Mouse (Mus musculus) heart, adult 18-20 months (tissue): ENCODE measurements at regions not wholly inside any gene's neighbourhood (a gene's known extent, or its start where the extent isn't known, plus 50 kb on each side); places are given as distances from the start of the nearest gene placed in this dataset.

Experiments
- DNase-seq, 2 experiments: peaks; one replicate each; pipeline ENCODE4 v3.0.0; 2021 to 2022; ENCODE audit warnings: mixed read lengths in 1 of 2
- microRNA-seq, 2 experiments: library from miRNA; unstranded; fragments of <30 nt; microRNA quantifications; one replicate each; pipeline ENCODE4 v1.2.0; 2022

DNA sequence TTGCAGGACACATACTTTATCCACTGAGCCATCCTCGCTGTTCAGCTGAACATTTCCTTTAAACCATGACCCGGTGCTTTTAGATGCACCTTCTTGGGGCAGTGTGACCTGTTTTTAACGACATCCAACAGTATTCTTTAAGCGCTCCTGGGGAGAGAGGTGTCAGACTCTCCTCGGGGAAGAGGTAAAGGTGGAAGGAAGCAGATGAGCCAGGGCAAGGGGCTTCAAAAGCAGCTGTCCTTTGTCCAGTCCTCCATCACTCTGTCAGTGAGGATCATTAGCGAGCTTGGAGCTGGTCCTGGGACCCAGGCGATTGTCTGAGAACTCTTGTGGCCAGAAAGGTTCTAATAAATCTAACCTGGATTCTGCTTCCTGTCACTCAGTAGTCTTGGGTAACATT is 72.4 kb upstream of the Lrig1 start:
- no peak for DNase-seq

DNA sequence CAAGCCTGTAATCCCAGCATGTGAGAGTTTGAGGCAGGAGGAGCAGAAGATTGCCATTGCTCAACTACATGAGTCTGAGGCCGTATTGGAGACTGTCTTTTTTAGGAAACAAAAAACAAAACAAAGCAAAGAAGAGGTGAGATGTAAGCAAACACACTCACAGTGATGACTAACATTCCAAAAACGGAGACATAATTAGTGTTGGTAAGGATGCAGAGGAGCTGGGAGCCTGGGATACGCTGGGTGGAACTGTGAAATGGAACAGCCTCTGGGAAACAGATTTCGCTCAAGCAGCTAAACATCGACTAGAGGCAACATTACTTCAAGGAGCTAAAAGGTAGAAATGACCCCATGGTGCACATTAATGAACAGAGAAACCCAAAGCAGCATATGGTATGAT is 68.3 kb upstream of the Lrig1 start:
- DNase-seq, result no peak

DNA sequence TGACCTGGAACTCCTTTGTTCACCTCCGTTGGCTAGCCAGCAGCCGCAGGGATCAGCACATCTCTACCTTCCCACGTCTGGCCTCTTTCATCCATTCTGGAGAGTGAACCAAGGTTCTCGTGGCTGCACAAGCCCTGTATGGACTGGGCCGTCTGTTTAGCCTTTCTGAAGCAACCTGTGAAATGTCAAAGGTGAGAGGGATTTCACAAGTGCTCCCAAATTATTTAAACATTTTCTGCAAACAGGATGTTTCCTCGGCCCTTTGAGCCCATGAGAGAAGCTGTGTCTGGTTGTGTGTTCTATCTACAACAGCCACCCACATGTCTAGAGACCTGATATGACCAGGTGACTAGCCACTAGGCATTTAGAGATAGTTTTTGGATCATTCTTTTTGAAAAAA is 65.8 kb upstream of the Lrig1 start:
- DNase-seq, result no peak

DNA sequence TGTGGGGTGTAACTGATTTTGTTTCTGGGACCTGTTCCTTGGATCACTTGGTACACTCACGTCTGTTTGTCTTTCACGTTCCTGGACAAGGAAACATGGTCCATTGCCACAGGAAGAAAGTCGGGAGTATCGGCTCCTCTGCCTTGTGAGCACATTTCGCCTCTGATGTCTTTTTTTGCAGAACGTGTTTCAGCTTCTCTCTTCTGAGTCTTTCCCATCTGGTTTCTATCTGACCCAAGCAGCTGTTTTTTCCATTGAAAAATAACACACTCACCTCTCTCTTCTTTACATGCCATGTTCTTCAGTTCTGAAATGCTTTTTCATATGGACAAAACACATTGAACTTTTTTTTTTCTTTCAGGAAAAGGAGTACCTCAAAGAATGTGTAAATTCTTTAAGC is 61.4 kb upstream of the Lrig1 start:
- no peak for DNase-seq

DNA sequence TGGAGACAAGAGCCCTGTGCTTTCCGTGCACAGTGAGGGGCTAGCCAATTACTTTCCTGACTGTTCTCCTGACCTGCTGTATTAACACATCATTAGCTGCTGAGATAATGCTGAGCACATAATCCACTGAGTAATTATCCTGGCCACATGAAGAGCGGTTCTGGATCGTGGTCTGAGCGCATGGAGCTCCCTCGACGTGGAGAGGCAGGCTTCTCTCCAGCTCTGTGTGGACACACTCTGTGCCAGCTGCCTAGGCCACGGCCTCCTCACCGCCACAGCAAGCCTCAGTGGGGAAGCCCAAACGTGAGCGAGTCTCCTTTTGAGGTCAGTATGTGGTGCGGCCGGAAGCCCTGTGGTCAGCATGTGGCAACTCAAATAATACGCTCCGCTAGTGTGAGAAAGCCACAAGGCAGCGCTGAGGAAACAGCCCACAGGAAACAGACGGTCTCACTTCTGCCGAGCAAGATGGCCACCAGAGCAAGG is 60.7 kb upstream of the Lrig1 start:
- peak in 1 of 2 experiments; percentile 12 for DNase-seq

DNA sequence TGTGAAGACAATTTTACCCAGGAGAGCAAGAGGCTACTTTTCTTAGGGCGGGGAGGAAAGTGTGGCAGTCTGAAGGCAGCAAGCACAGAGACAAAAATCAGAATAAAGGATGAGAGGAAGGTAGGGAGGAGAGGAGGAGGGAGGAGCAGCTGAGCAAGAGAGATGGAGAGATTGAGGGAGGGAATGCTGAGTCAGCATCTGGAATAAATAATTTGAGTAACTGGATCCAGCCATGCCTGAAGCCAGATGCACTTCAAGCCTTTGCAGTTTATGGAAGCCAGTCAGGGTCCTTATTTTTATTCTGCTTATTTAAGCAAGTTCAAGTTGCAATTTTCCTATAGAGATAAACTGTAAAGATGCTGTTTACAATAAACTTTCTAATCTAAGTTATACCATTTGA is 59.7 kb upstream of the Lrig1 start:
- DNase-seq, result no peak

DNA sequence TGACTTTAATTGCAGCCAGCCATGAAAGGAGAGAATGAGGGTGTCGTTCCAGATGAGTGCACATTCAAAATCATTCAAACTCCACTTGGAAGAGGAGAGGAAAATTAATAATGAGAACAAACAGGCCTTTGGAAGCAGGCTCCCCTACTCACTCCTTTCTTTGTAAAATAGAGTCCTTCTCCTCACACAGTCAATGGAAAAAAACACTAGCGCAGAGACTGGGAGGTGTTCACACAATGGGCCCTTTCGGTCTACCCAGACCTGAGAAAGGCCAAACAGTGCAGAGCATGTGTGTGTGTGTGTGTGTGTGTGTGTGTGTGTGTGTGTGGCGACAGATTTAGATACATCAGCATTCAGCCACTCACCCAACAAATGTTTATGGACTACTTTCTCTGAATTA is 56.0 kb upstream of the Lrig1 start:
- DNase-seq, result no peak

DNA sequence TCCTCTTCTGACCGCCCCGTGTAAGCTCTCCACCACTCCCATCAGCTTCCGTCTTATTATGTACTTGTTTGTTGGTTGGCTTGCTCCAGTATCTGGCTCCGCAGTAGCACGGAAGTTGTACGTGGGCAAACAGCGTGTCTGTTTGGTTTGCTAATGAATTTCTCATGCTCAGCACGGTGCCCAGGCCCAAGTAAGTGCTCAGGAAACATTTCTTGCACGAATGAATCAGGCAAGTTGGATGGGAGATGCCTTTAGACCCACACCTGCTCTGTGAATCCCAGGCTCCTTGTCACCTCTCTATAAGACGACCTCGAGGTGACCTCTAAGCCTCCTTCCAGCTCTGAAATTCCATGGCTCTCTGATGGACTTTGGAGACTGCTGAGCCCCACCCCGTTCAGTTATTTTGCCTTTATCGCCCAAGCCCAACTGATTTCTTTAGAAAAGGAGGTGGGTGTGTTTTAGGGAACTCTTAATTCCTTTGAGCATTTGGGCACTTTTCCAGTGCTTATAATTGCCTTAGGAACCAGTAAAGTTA is 55.4 kb upstream of the Lrig1 start:
- DNase-seq, result no peak

DNA sequence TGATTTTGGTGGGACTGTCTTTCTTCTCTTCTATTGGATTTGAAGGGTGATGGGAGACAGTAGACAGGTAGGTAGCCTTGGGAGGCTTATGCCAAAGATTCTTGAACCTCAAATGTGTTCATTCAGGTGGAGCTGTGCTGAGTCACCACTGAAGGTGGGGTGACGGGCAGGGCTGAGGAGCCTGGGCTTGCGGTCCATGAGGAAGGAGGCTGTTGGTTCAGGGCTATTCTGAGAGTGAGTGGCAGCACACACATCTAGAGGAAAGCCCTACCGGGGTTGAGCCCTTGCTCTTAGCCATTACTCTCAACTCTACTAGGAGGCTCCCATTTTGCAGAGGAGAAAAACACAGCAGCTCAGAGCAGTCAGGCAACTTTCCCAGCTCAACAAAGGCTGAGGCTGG is 54.6 kb upstream of the Lrig1 start:
- DNase-seq, result no peak

DNA sequence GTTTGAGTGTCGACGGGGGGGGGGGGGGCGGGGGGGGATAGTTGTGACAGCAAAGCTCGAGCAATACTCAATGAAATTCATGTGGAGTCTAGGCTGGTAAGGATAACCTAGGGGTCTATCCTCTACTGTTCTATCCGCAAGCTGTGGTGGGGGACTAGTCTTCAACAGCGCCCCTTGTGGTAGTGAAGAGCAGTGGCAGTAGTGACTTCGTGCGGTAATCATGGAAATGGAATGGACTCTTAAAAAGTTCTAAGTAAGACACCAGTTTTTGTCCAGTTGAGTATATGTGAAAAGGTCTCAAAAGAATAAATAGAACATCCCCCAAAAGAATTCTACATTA is 51.1 kb upstream of the Lrig1 start:
- DNase-seq, result no peak

DNA sequence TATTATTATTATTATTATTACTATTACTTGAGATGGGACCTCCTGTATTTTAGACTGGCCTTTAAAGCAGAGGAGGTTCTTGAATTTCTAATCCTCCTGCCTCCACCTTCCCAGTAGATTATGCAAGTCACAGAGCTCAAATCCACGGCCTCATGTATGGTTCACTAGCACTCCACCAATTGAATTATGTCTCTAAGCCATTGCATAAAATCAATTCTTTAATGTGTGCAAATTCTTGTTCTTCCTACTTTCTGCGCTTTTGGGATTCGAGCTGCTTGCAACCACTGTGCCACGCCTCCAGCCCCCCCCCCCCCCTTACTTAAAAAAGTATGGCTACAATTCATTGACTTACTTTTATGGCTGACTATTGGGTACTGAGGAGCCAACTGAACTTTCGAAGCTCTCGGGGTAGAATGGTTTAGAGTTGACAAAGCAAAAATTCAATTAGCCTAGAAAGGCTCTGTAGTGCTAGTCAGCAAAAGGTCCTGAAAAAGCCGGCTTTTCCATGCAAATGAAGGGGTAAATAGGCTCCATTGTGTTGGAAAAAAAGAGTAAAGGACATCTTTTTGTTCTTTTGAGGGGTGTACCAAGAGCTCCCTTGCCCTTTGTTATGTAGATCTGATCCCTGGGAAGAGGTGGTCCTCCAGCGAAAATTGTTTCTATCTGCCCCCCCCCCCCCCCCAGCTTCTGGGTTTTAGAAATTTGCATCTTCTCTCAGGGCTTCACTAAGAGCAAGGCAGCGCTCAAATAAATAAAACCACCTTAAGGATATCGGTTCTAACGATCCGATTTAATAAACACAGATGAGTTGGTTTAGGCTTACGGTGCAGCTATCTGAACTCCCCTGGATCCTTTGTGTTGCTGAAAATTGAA is 50.5 kb upstream of the Lrig1 start:
- DNase-seq, result no peak

Small RNA genes lying in the stretch of these regions (microRNA-seq; reads per million reads assigned to microRNA genes)
- 0 reads per million in 2 experiments for gene Gm23364
